Mouse (Mus musculus) embryonic fibroblast, embryonic 13.5 days (primary cell): ENCODE data around the gene Lypd4.

ENCODE experiments used
- CTCF ChIP-seq: IDR thresholded peaks from 2 replicates; pipeline ENCODE4 v1.5.1; 2011; ENCODE audit warnings: mild to moderate bottlenecking, control low read depth, low read length, moderate library complexity, borderline replicate concordance; ENCODE audit not compliant: insufficient read depth
- POLR2A ChIP-seq: IDR thresholded peaks from 2 replicates; pipeline ENCODE4 v1.6.1; 2011; ENCODE audit warnings: low read depth, mild to moderate bottlenecking, control low read depth, low read length, moderate library complexity

GRCm38 (mm10) chr7:24896269-24896668 lies 26.5 kb upstream of the Lypd4 start:
- TF ChIP-seq CTCF = no peak
- no peak for TF ChIP-seq POLR2A
